Mouse (Mus musculus): Measurements from ENCODE around the gene Ccdc27. TPM values are rescaled to one million over a fixed set of nuclear protein-coding genes. Genes with fewer than 3 reads are reported as not detected.

Ccdc27 gene
- 0.05 and 0.08 TPM in 2 replicates for polyA plus RNA-seq (2015; fragmentation: Nextera tagmentation; extraction: Ambion mirVana)

GRCm38 (mm10) chr4:154042577-154042976 is at the start of gene Ccdc27:
Gene Ccdc27, minus strand, starts transcription at chr4:154042677.
- TF ChIP-seq CTCF (IDR thresholded peaks at IDR 0.05; ENCODE audit: low read depth) = no peak
- DNase-seq (ENCODE audit: low spot score) (no peak), ATAC-seq (replicated peaks; ENCODE audit: low FRiP score, low read depth) (no peak)
- Histone ChIP-seq H3K4me3 (replicated peaks; ENCODE audit: low read depth, low read length) (no peak within 1 kb of the TSS), H3K4me2 (ENCODE audit: low read length) (no peak within 1 kb of the TSS), H3K4me1 (replicated peaks; ENCODE audit: insufficient read depth, low read length) (no peaks in the 10 kb centered on the region), H3K9ac (ENCODE audit: low read depth, low read length) (no peak within 1 kb of the TSS), H3K9me3 (replicated peaks; ENCODE audit: low read length) (no peaks in the 10 kb centered on the region), H3K36me3 (ENCODE audit: insufficient read depth, low read length) (no peaks in the 10 kb centered on the region), H3K27ac (no peak within 1 kb of the TSS), H3K27me3 (ENCODE audit: insufficient read depth, low read length) (no peaks in the 10 kb centered on the region)
- WGBS = 63% methylated on average over 9 of the region's 9 CpGs

GRCm38 (mm10) chr4:154091356-154091755 is 48.9 kb upstream of the Ccdc27 start:
- Histone ChIP-seq H3K4me3 (replicated peaks; ENCODE audit: low read depth, low read length) (no peak overlapping the region), H3K4me1 (replicated peaks; ENCODE audit: insufficient read depth, low read length) (no peaks in the 10 kb centered on the region), H3K27ac (no peak overlapping the region), H3K36me3 (ENCODE audit: insufficient read depth, low read length) (no peaks in the 10 kb centered on the region), H3K9me3 (replicated peaks; ENCODE audit: low read length) (no peaks in the 10 kb centered on the region), H3K9ac (ENCODE audit: low read depth, low read length) (no peak overlapping the region), H3K27me3 (ENCODE audit: insufficient read depth, low read length) (no peaks in the 10 kb centered on the region), H3K4me2 (ENCODE audit: low read length) (no peak overlapping the region)
- 48% methylated on average over 8 of the region's 8 CpGs for WGBS
- no peak for TF ChIP-seq CTCF (IDR thresholded peaks at IDR 0.05; ENCODE audit: low read depth)
- DNase-seq (ENCODE audit: low spot score) = no peak
- ATAC-seq (replicated peaks; ENCODE audit: low FRiP score, low read depth) = no peak

GRCm38 (mm10) chr4:154089205-154089604 is 46.7 kb upstream of the Ccdc27 start:
- no peaks in the 10 kb centered on the region for H3K9me3 ChIP-seq (replicated peaks; ENCODE audit: low read length)
- 50% methylated on average over 5 of the region's 5 CpGs for WGBS
- H3K9ac ChIP-seq (ENCODE audit: low read depth, low read length) = no peak overlapping the region
- no peak for TF ChIP-seq CTCF (IDR thresholded peaks at IDR 0.05; ENCODE audit: low read depth)
- no peak overlapping the region for H3K4me2 ChIP-seq (ENCODE audit: low read length)
- DNase-seq (ENCODE audit: low spot score) (no peak), ATAC-seq (replicated peaks; ENCODE audit: low FRiP score, low read depth) (no peak)
- H3K4me1 ChIP-seq (replicated peaks; ENCODE audit: insufficient read depth, low read length) = no peaks in the 10 kb centered on the region
- no peak overlapping the region for H3K4me3 ChIP-seq (replicated peaks; ENCODE audit: low read depth, low read length)
- no peaks in the 10 kb centered on the region for H3K27me3 ChIP-seq (ENCODE audit: insufficient read depth, low read length)
- H3K27ac ChIP-seq = no peak overlapping the region
- no peaks in the 10 kb centered on the region for H3K36me3 ChIP-seq (ENCODE audit: insufficient read depth, low read length)

- H3K27me3 ChIP-seq (ENCODE audit: insufficient read depth, low read length) = 0 out of 2 replicates have a peak, but pooled peaks cover 4% of the 10 kb centered on the region
- ATAC-seq (replicated peaks; ENCODE audit: low FRiP score, low read depth) (no peak), DNase-seq (ENCODE audit: low spot score) (no peak)
- H3K4me2 ChIP-seq (ENCODE audit: low read length) = no peak overlapping the region
- no peaks in the 10 kb centered on the region for H3K9me3 ChIP-seq (replicated peaks; ENCODE audit: low read length)
- H3K27ac ChIP-seq = no peak overlapping the region
- WGBS = 83% methylated on average over 8 of the region's 8 CpGs
- no peaks in the 10 kb centered on the region for H3K36me3 ChIP-seq (ENCODE audit: insufficient read depth, low read length)
- no peak overlapping the region for H3K9ac ChIP-seq (ENCODE audit: low read depth, low read length)
- no peak for TF ChIP-seq CTCF (IDR thresholded peaks at IDR 0.05; ENCODE audit: low read depth)
- no peaks in the 10 kb centered on the region for H3K4me1 ChIP-seq (replicated peaks; ENCODE audit: insufficient read depth, low read length)
- H3K4me3 ChIP-seq (replicated peaks; ENCODE audit: low read depth, low read length) = no peak overlapping the region
Observed at GRCm38 (mm10) chr4:154086436-154086835, 44.0 kb upstream of the Ccdc27 start.

GRCm38 (mm10) chr4:154085856-154086255 is 43.4 kb upstream of the Ccdc27 start:
- Histone ChIP-seq H3K4me2 (ENCODE audit: low read length) (no peak overlapping the region), H3K9ac (ENCODE audit: low read depth, low read length) (no peak overlapping the region), H3K9me3 (replicated peaks; ENCODE audit: low read length) (no peaks in the 10 kb centered on the region), H3K36me3 (ENCODE audit: insufficient read depth, low read length) (no peaks in the 10 kb centered on the region), H3K4me1 (replicated peaks; ENCODE audit: insufficient read depth, low read length) (no peaks in the 10 kb centered on the region), H3K27ac (no peak overlapping the region), H3K4me3 (replicated peaks; ENCODE audit: low read depth, low read length) (no peak overlapping the region), H3K27me3 (ENCODE audit: insufficient read depth, low read length) (peaks cover 9% of the 10 kb centered on the region; the same call in 1 of the 2 replicates)
- TF ChIP-seq CTCF (IDR thresholded peaks at IDR 0.05; ENCODE audit: low read depth) = no peak
- ATAC-seq (replicated peaks; ENCODE audit: low FRiP score, low read depth) = no peak
- no peak for DNase-seq (ENCODE audit: low spot score)
- WGBS = 77% methylated on average over 3 of the region's 3 CpGs

GRCm38 (mm10) chr4:154081974-154082373 is 39.5 kb upstream of the Ccdc27 start:
- WGBS = 6% methylated on average over 1 of the region's 1 CpGs
- DNase-seq (ENCODE audit: low spot score) (no peak), ATAC-seq (replicated peaks; ENCODE audit: low FRiP score, low read depth) (no peak)
- no peak overlapping the region for H3K27ac ChIP-seq
- no peaks in the 10 kb centered on the region for H3K9me3 ChIP-seq (replicated peaks; ENCODE audit: low read length)
- H3K4me2 ChIP-seq (ENCODE audit: low read length) = no peak overlapping the region
- H3K4me1 ChIP-seq (replicated peaks; ENCODE audit: insufficient read depth, low read length) = no peaks in the 10 kb centered on the region
- no peak overlapping the region for H3K9ac ChIP-seq (ENCODE audit: low read depth, low read length)
- no peak overlapping the region for H3K4me3 ChIP-seq (replicated peaks; ENCODE audit: low read depth, low read length)
- H3K36me3 ChIP-seq (ENCODE audit: insufficient read depth, low read length) = no peaks in the 10 kb centered on the region
- TF ChIP-seq CTCF (IDR thresholded peaks at IDR 0.05; ENCODE audit: low read depth) = no peak
- peaks cover 18% of the 10 kb centered on the region; the same call in 1 of the 2 replicates for H3K27me3 ChIP-seq (ENCODE audit: insufficient read depth, low read length)

GRCm38 (mm10) chr4:154081021-154081420 is 38.5 kb upstream of the Ccdc27 start:
- H3K27me3 ChIP-seq (ENCODE audit: insufficient read depth, low read length) = peaks cover 18% of the 10 kb centered on the region; the same call in 1 of the 2 replicates
- no peak for TF ChIP-seq CTCF (IDR thresholded peaks at IDR 0.05; ENCODE audit: low read depth)
- H3K27ac ChIP-seq = no peak overlapping the region
- H3K36me3 ChIP-seq (ENCODE audit: insufficient read depth, low read length) = no peaks in the 10 kb centered on the region
- ATAC-seq (replicated peaks; ENCODE audit: low FRiP score, low read depth) (peak; percentile 89), DNase-seq (ENCODE audit: low spot score) (peak; percentile 8)
- peak overlapping the region; percentile 34 for H3K4me2 ChIP-seq (ENCODE audit: low read length)
- no peaks in the 10 kb centered on the region for H3K4me1 ChIP-seq (replicated peaks; ENCODE audit: insufficient read depth, low read length)
- no peak overlapping the region for H3K9ac ChIP-seq (ENCODE audit: low read depth, low read length)
- no peak overlapping the region for H3K4me3 ChIP-seq (replicated peaks; ENCODE audit: low read depth, low read length)
- WGBS = 2% methylated on average over 13 of the region's 13 CpGs
- no peaks in the 10 kb centered on the region for H3K9me3 ChIP-seq (replicated peaks; ENCODE audit: low read length)
